Mouse (Mus musculus) heart, postnatal 0 days (tissue): ENCODE measurements at regions not wholly inside any gene's neighbourhood (a gene's known extent, or its start where the extent isn't known, plus 50 kb on each side); places are given as distances from the start of the nearest gene placed in this dataset.

Experiments
- CTCF ChIP-seq: IDR thresholded peaks from 2 replicates; pipeline ENCODE4 v1.5.1; 2016; ENCODE audit warnings: antibody characterized with exemption, control low read depth, low read depth
- EP300 ChIP-seq: IDR thresholded peaks from 2 replicates; pipeline ENCODE4 v1.6.1; 2016; ENCODE audit warnings: antibody characterized with exemption, low read depth

DNA sequence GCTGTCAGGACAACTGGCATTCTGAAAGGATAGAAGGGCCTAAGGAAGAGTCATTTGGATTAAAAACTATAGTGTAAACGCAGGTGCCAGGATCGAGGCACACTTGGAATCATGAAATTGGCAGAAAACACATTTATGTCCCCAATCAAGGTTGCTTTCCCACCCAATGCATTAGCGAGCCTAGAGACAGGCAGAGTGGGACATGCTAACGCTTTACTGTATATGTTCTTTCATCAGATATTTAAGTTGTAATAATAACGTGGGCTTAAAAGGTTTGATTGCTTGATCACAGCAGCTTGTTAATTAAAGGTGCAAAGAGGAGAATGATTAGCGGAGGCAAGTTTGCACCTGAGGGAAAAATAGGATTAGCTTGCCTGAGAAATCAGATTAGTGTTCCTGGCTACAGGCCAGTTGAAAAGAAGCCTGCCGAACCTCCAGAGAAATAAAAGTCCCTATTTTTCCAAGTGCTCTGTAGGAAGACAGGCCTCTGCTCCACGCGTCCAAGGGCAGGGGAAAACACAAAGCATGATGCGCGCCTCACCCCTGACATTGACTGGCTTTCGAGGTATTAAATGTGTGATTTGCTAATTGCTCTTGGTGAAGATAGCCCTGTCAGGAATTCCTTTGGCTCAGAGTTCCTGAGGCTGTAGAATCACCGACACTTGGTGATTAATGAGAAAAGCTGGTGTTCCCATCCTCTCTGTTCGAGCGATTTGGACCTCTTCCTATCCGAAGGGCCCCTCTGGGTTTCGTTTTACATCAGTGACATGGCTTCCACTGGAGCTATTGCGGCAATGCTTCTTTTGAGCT lies 3279.4 kb upstream of the Gm6569 start:
- TF ChIP-seq CTCF (no peak), EP300 (no peak)
